Mouse (Mus musculus): ENCODE measurements around the gene Ruvbl1. TPM values are rescaled to one million over a fixed set of nuclear protein-coding genes. Genes with fewer than 3 reads are reported as not detected.

Gene Ruvbl1
- polyA plus RNA-seq, 1 experiment: 28.3 TPM

- Histone ChIP-seq H3K4me1 (ENCODE audit: control insufficient read depth, insufficient read depth, low read length) (no peaks in the 10 kb centered on the region; the same call in 1 of the 2 replicates), H3K4me3 (replicated peaks; ENCODE audit: control insufficient read depth, low read depth, low read length) (no peak overlapping the region), H3K27ac (ENCODE audit: control insufficient read depth, insufficient read depth, low read depth, low read length, poor library complexity) (no peak overlapping the region)
- no peak for TF ChIP-seq CTCF (IDR thresholded peaks at IDR 0.05; ENCODE audit: control insufficient read depth, insufficient read depth, low read length)
- TF ChIP-seq POLR2A (IDR thresholded peaks at IDR 0.05; ENCODE audit: borderline replicate concordance, control insufficient read depth, low read depth, low read length): no peak
- WGBS: 48% methylated on average over 6 of the region's 6 CpGs
These were observed 20.2 kb downstream of the Ruvbl1 start for GRCm38 (mm10) chr6:88485378-88485777.

- TF ChIP-seq POLR2A (IDR thresholded peaks at IDR 0.05; ENCODE audit: borderline replicate concordance, control insufficient read depth, low read depth, low read length) (no peak), CTCF (IDR thresholded peaks at IDR 0.05; ENCODE audit: control insufficient read depth, insufficient read depth, low read length) (peak; percentile 66)
- 53% methylated on average over 8 of the region's 8 CpGs for WGBS
- H3K4me3 ChIP-seq (replicated peaks; ENCODE audit: control insufficient read depth, low read depth, low read length): no peak overlapping the region
- H3K27ac ChIP-seq (ENCODE audit: control insufficient read depth, insufficient read depth, low read depth, low read length, poor library complexity): no peak overlapping the region
- no peaks in the 10 kb centered on the region; the same call in 1 of the 2 replicates for H3K4me1 ChIP-seq (ENCODE audit: control insufficient read depth, insufficient read depth, low read length)
These were observed 21.7 kb downstream of the Ruvbl1 start for GRCm38 (mm10) chr6:88486893-88487292.

- WGBS: 92% methylated on average over 7 of the region's 7 CpGs
- no peak for TF ChIP-seq POLR2A (IDR thresholded peaks at IDR 0.05; ENCODE audit: borderline replicate concordance, control insufficient read depth, low read depth, low read length)
- TF ChIP-seq CTCF (IDR thresholded peaks at IDR 0.05; ENCODE audit: control insufficient read depth, insufficient read depth, low read length): no peak
- H3K4me1 ChIP-seq (ENCODE audit: control insufficient read depth, insufficient read depth, low read length): no peaks in the 10 kb centered on the region
These were observed 23.8 kb downstream of the Ruvbl1 start for GRCm38 (mm10) chr6:88489026-88489425.

GRCm38 (mm10) chr6:88489834-88490233 is 24.6 kb downstream of the Ruvbl1 start:
- 79% methylated on average over 6 of the region's 6 CpGs for WGBS
- Histone ChIP-seq H3K27ac (ENCODE audit: control insufficient read depth, insufficient read depth, low read depth, low read length, poor library complexity) (no peak overlapping the region), H3K4me3 (replicated peaks; ENCODE audit: control insufficient read depth, low read depth, low read length) (no peak overlapping the region), H3K4me1 (ENCODE audit: control insufficient read depth, insufficient read depth, low read length) (no peaks in the 10 kb centered on the region)
- TF ChIP-seq POLR2A (IDR thresholded peaks at IDR 0.05; ENCODE audit: borderline replicate concordance, control insufficient read depth, low read depth, low read length): no peak
- no peak for TF ChIP-seq CTCF (IDR thresholded peaks at IDR 0.05; ENCODE audit: control insufficient read depth, insufficient read depth, low read length)

More at GRCm38 (mm10) chr6:88489026-88489425, 23.8 kb downstream of the Ruvbl1 start:
- H3K4me3 ChIP-seq (replicated peaks; ENCODE audit: control insufficient read depth, low read depth, low read length): no peak overlapping the region
- H3K27ac ChIP-seq (ENCODE audit: control insufficient read depth, insufficient read depth, low read depth, low read length, poor library complexity): no peak overlapping the region

- H3K4me3 ChIP-seq (replicated peaks; ENCODE audit: control insufficient read depth, low read depth, low read length): no peak overlapping the region
- H3K4me1 ChIP-seq (ENCODE audit: control insufficient read depth, insufficient read depth, low read length): no peaks in the 10 kb centered on the region
- no peak overlapping the region for H3K27ac ChIP-seq (ENCODE audit: control insufficient read depth, insufficient read depth, low read depth, low read length, poor library complexity)
- TF ChIP-seq CTCF (IDR thresholded peaks at IDR 0.05; ENCODE audit: control insufficient read depth, insufficient read depth, low read length) (no peak), POLR2A (IDR thresholded peaks at IDR 0.05; ENCODE audit: borderline replicate concordance, control insufficient read depth, low read depth, low read length) (no peak)
- WGBS: 89% methylated on average over 12 of the region's 12 CpGs
These were observed 25.6 kb downstream of the Ruvbl1 start for GRCm38 (mm10) chr6:88490629-88491354.

- no peak overlapping the region for H3K27ac ChIP-seq (ENCODE audit: control insufficient read depth, insufficient read depth, low read depth, low read length, poor library complexity)
- TF ChIP-seq CTCF (IDR thresholded peaks at IDR 0.05; ENCODE audit: control insufficient read depth, insufficient read depth, low read length) (no peak), POLR2A (IDR thresholded peaks at IDR 0.05; ENCODE audit: borderline replicate concordance, control insufficient read depth, low read depth, low read length) (no peak)
- H3K4me1 ChIP-seq (ENCODE audit: control insufficient read depth, insufficient read depth, low read length): no peaks in the 10 kb centered on the region
- no peak overlapping the region for H3K4me3 ChIP-seq (replicated peaks; ENCODE audit: control insufficient read depth, low read depth, low read length)
- 81% methylated on average over 6 of the region's 6 CpGs for WGBS
These were observed 28.5 kb downstream of the Ruvbl1 start for GRCm38 (mm10) chr6:88493712-88494111.

GRCm38 (mm10) chr6:88499481-88500404 is 34.5 kb downstream of the Ruvbl1 start:
- 6% methylated on average over 76 of the region's 76 CpGs for WGBS
- Histone ChIP-seq H3K4me1 (ENCODE audit: control insufficient read depth, insufficient read depth, low read length) (peaks cover 5% of the 10 kb centered on the region), H3K27ac (ENCODE audit: control insufficient read depth, insufficient read depth, low read depth, low read length, poor library complexity) (peak overlapping the region; percentile 71), H3K4me3 (replicated peaks; ENCODE audit: control insufficient read depth, low read depth, low read length) (peak overlapping the region; percentile 54)
- TF ChIP-seq POLR2A (IDR thresholded peaks at IDR 0.05; ENCODE audit: borderline replicate concordance, control insufficient read depth, low read depth, low read length) (no peak), CTCF (IDR thresholded peaks at IDR 0.05; ENCODE audit: control insufficient read depth, insufficient read depth, low read length) (peak; percentile 68)

GRCm38 (mm10) chr6:88500405-88500767 is 35.2 kb downstream of the Ruvbl1 start:
- Histone ChIP-seq H3K4me3 (replicated peaks; ENCODE audit: control insufficient read depth, low read depth, low read length) (peak overlapping the region; percentile 54), H3K4me1 (ENCODE audit: control insufficient read depth, insufficient read depth, low read length) (peaks cover 5% of the 10 kb centered on the region), H3K27ac (ENCODE audit: control insufficient read depth, insufficient read depth, low read depth, low read length, poor library complexity) (peak overlapping the region; percentile 71)
- WGBS: 5% methylated on average over 3 of the region's 3 CpGs
- TF ChIP-seq CTCF (IDR thresholded peaks at IDR 0.05; ENCODE audit: control insufficient read depth, insufficient read depth, low read length) (no peak), POLR2A (IDR thresholded peaks at IDR 0.05; ENCODE audit: borderline replicate concordance, control insufficient read depth, low read depth, low read length) (no peak)
